Comparison of ENCODE assay signal across 9 mouse cellular contexts in genomic region chr12:17666616-17667015, GRCm38 (mm10). TPM values are rescaled to one million over a fixed set of nuclear protein-coding genes. Genes with fewer than 3 reads are reported as not detected.
DNase-seq lines count a peak whose midpoint lies in the region; ATAC-seq and TF ChIP-seq lines count a peak whose summit lies in the region.
"Had no signal": no experiment of that assay in that cellular context is flagged by ENCODE, and none has a peak within 500 bp of the region (broad histone marks: within the 10 kb centered on the region; RNA-seq: fewer than 3 reads in every experiment).

No protein-coding gene starts in this region.

- H3K36me3 ChIP-seq in liver, embryonic 14.5 days (replicated peaks; ENCODE audit: control insufficient read depth, insufficient read depth, low read depth), result no peaks in the 10 kb centered on the region
- H3K36me3 ChIP-seq: embryonic facial prominence, embryonic 15.5 days had no signal

- H3K27me3 ChIP-seq in liver, embryonic 14.5 days (ENCODE audit: control insufficient read depth, insufficient read depth, low read length), result no peaks in the 10 kb centered on the region
- H3K27me3 ChIP-seq: embryonic facial prominence, embryonic 15.5 days had no signal

- intact Hi-C loops in heart, postnatal 14 days (cut with DNase I), result loop anchor here (5.0 kb wide), 1 partner anchor 131 kb away; no protein-coding TSS in a partner anchor

- TF ChIP-seq EP300 in liver, embryonic 14.5 days (IDR thresholded peaks at IDR 0.05; ENCODE audit: low read depth), result no peak

- H3K9ac ChIP-seq in liver, embryonic 14.5 days (replicated peaks), result no peak overlapping the region
- H3K9ac ChIP-seq: embryonic facial prominence, embryonic 15.5 days had no signal

- no peak overlapping the region for H3K27ac ChIP-seq in liver, embryonic 14.5 days
- H3K27ac ChIP-seq: embryonic facial prominence, embryonic 15.5 days had no signal

- peak; percentile 54 for TF ChIP-seq CTCF in liver, embryonic 14.5 days (IDR thresholded peaks at IDR 0.05; ENCODE audit: low read depth)

- H3K4me2 ChIP-seq in liver, embryonic 14.5 days (ENCODE audit: low read depth), result no peak overlapping the region
- H3K4me2 ChIP-seq: embryonic facial prominence, embryonic 15.5 days had no signal

- WGBS in liver, embryonic 14.5 days (ENCODE audit: insufficient replicate concordance), result 41% methylated on average over 2 of the region's 2 CpGs

- no peak for ATAC-seq in liver, embryonic 14.5 days (ENCODE audit: insufficient read depth)
- no peak for ATAC-seq in erythroblast, adult 5-6 weeks (replicated peaks; ENCODE audit: low FRiP score, poor library complexity, severe bottlenecking)

- H3K9me3 ChIP-seq in liver, embryonic 14.5 days (ENCODE audit: control insufficient read depth, low read length), result no peaks in the 10 kb centered on the region
- H3K9me3 ChIP-seq: embryonic facial prominence, embryonic 15.5 days had no signal

- H3K4me3 ChIP-seq in liver, embryonic 14.5 days (ENCODE audit: insufficient read depth in 1 of 2, low read depth in 2 of 2, low read length in 2 of 2), result no peak overlapping the region
- H3K4me3 ChIP-seq: embryonic facial prominence, embryonic 15.5 days had no signal

- DNase-seq in adrenal gland, adult (ENCODE audit: inconsistent age in 2 of 2, low spot score in 1 of 2), result peak; percentile 15 to 37
- DNase-seq in adrenal gland, postnatal 4 days (ENCODE audit: low spot score in 2 of 2), result no peak
- DNase-seq in A20 (ENCODE audit: low read depth, low spot score), result peak; percentile 41
- peak; percentile 28 to 33 for DNase-seq in heart, postnatal 14 days
- no peak for DNase-seq in liver, embryonic 14.5 days (ENCODE audit: low read depth in 3 of 3, low spot score in 3 of 3)
- DNase-seq in thymus, postnatal 0 days (ENCODE audit: low spot score), result peak; percentile 60
- DNase-seq in frontal cortex, postnatal 14 days (ENCODE audit: low spot score in 2 of 2), result no peak

- H3K4me1 ChIP-seq in liver, embryonic 14.5 days (replicated peaks; ENCODE audit: control insufficient read depth in 2 of 2, insufficient read depth in 2 of 2, low read length in 1 of 2), result no peaks in the 10 kb centered on the region

RNA-seq across cellular contexts. Expression of gene Hpcal1, which starts 24.0 kb away (rescaled TPM):
- 10 to 100 TPM; 30.1 to 34.5 TPM for total RNA-seq in adrenal gland, postnatal 4 days (2021)
- total RNA-seq in heart, postnatal 14 days (2021), result 10 to 100 TPM; 26.4 to 27.1 TPM
- 16.2 and 16.6 TPM in 2 replicates for polyA plus RNA-seq in liver, embryonic 14.5 days (2012; rRNA removed)
- 13.6 and 14.7 TPM in 2 replicates for polyA plus RNA-seq in liver, embryonic 14.5 days (2014; fragmentation: Nextera tagmentation; extraction: Ambion mirVana)
- polyA plus RNA-seq in thymus, postnatal 0 days (2015; fragmentation: Nextera tagmentation; extraction: Ambion mirVana), result 145 and 152 TPM in 2 replicates
- 23.8 and 30.3 TPM in 2 replicates for total RNA-seq in erythroblast, adult 5-6 weeks (2015; ENCODE audit: low replicate concordance)
- total RNA-seq in erythroblast, adult 5-6 weeks (2017; ENCODE audit: low replicate concordance), result 4.3 and 7.4 TPM in 2 replicates

Comparison
In these comparisons a context has a peak if more than half of its experiments do, and no peak if none do; other contexts are left out.
1. DNase-seq: peak in adrenal gland, adult (2 of 2), A20 (single experiment), heart, postnatal 14 days (2 of 2) and thymus, postnatal 0 days (single experiment); none in adrenal gland, postnatal 4 days (0 of 2), liver, embryonic 14.5 days (0 of 3) and frontal cortex, postnatal 14 days (0 of 2).